Mouse (Mus musculus): Measurements from ENCODE around the gene Arpc1b. TPM values are rescaled to one million over a fixed set of nuclear protein-coding genes. Genes with fewer than 3 reads are reported as not detected.

Gene Arpc1b
- 1,265 TPM for polyA plus RNA-seq (2017; shearing (Covaris generic))

GRCm38 (mm10) chr5:145114071-145114605 lies at the start of gene Arpc1b:
Gene Arpc1b (plus strand): TSS chr5:145114215.

GRCm38 (mm10) chr5:145083632-145084451 lies 30.2 kb upstream of the Arpc1b start, which contains the start of the genes Arpc1a and Kpna7:
Gene Arpc1a (plus strand): TSS chr5:145083830.
Gene Kpna7 (minus strand): TSS chr5:145084030.

GRCm38 (mm10) chr5:145139571-145140519 lies 25.8 kb downstream of the Arpc1b start, which contains the start of the genes Pdap1 and Bud31:
Gene Pdap1 (minus strand): TSS chr5:145140238.
Gene Bud31 (plus strand): TSS chr5:145140362.

GRCm38 (mm10) chr5:145166536-145167305 lies 52.7 kb downstream of the Arpc1b start, which contains the start of the genes Ptcd1 and Cpsf4:
Gene Ptcd1 (minus strand): TSS chr5:145167108.
Gene Cpsf4 (plus strand): TSS chr5:145167213.

Other genes with a start within 250 kb of the Arpc1b start
- 38.8 TPM for gene Smurf1, start 148.4 kb upstream of the Arpc1b start, polyA plus RNA-seq (2017; shearing (Covaris generic))
- not detected for gene Gm4871, start 81.5 kb upstream of the Arpc1b start, polyA plus RNA-seq (2017; shearing (Covaris generic))
- gene 1700018F24Rik, start 71.2 kb upstream of the Arpc1b start, polyA plus RNA-seq (2017; shearing (Covaris generic)) = not detected
- gene Arpc1a, start 30.4 kb upstream of the Arpc1b start, polyA plus RNA-seq (2017; shearing (Covaris generic)) = 64.2 TPM
- gene Kpna7, start 30.2 kb upstream of the Arpc1b start, polyA plus RNA-seq (2017; shearing (Covaris generic)) = 0.79 TPM
- 33.9 TPM for gene Pdap1, start 26.0 kb downstream of the Arpc1b start, polyA plus RNA-seq (2017; shearing (Covaris generic))
- 213 TPM for gene Bud31, start 26.1 kb downstream of the Arpc1b start, polyA plus RNA-seq (2017; shearing (Covaris generic))
- 15.7 TPM for gene Ptcd1, start 52.9 kb downstream of the Arpc1b start, polyA plus RNA-seq (2017; shearing (Covaris generic))
- gene Cpsf4, start 53.0 kb downstream of the Arpc1b start, polyA plus RNA-seq (2017; shearing (Covaris generic)) = 28.8 TPM
- 228 TPM for gene Atp5j2, start 77.8 kb downstream of the Arpc1b start, polyA plus RNA-seq (2017; shearing (Covaris generic))
- gene Zkscan14, start 87.7 kb downstream of the Arpc1b start, polyA plus RNA-seq (2017; shearing (Covaris generic)) = 36.2 TPM
- 5.7 TPM for gene Zkscan5, start 90.3 kb downstream of the Arpc1b start, polyA plus RNA-seq (2017; shearing (Covaris generic))
- 73.4 TPM for gene Zfp655, start 117.5 kb downstream of the Arpc1b start, polyA plus RNA-seq (2017; shearing (Covaris generic))
- 1.2 TPM for gene Zscan25, start 166.3 kb downstream of the Arpc1b start, polyA plus RNA-seq (2017; shearing (Covaris generic))
- gene Cyp3a57, start 231.1 kb downstream of the Arpc1b start, polyA plus RNA-seq (2017; shearing (Covaris generic)) = not detected

Data from effector memory CD4-positive, alpha-beta T cell, adult 7 months (primary cell).